Mouse (Mus musculus): ENCODE measurements around the gene Utrn. TPM values are rescaled to one million over a fixed set of nuclear protein-coding genes. Genes with fewer than 3 reads are reported as not detected.

Utrn gene
- polyA plus RNA-seq, 1 experiment = 14.5 TPM

- no peak for DNase-seq (ENCODE audit: low read depth)
- TF ChIP-seq CTCF (IDR thresholded peaks at IDR 0.05; ENCODE audit: borderline replicate concordance, extremely low read depth, insufficient read depth, insufficient read length) (no peak), POLR2A (IDR thresholded peaks at IDR 0.05; ENCODE audit: borderline replicate concordance, extremely low read depth, insufficient read depth, insufficient read length, poor library complexity, severe bottlenecking) (no peak)
These were observed 368.7 kb downstream of the Utrn start for GRCm38 (mm10) chr10:12500489-12500888.

GRCm38 (mm10) chr10:12497555-12497954 lies 371.6 kb downstream of the Utrn start:
- TF ChIP-seq POLR2A (IDR thresholded peaks at IDR 0.05; ENCODE audit: borderline replicate concordance, extremely low read depth, insufficient read depth, insufficient read length, poor library complexity, severe bottlenecking) = no peak
- TF ChIP-seq CTCF (IDR thresholded peaks at IDR 0.05; ENCODE audit: borderline replicate concordance, extremely low read depth, insufficient read depth, insufficient read length) = no peak
- no peak for DNase-seq (ENCODE audit: low read depth)

GRCm38 (mm10) chr10:12489551-12490177 lies 379.5 kb downstream of the Utrn start:
- no peak for TF ChIP-seq CTCF (IDR thresholded peaks at IDR 0.05; ENCODE audit: borderline replicate concordance, extremely low read depth, insufficient read depth, insufficient read length)
- TF ChIP-seq POLR2A (IDR thresholded peaks at IDR 0.05; ENCODE audit: borderline replicate concordance, extremely low read depth, insufficient read depth, insufficient read length, poor library complexity, severe bottlenecking) = no peak
- DNase-seq (ENCODE audit: low read depth) = peak; percentile 68

- no peak for DNase-seq (ENCODE audit: low read depth)
- TF ChIP-seq CTCF (IDR thresholded peaks at IDR 0.05; ENCODE audit: borderline replicate concordance, extremely low read depth, insufficient read depth, insufficient read length) = no peak
- TF ChIP-seq POLR2A (IDR thresholded peaks at IDR 0.05; ENCODE audit: borderline replicate concordance, extremely low read depth, insufficient read depth, insufficient read length, poor library complexity, severe bottlenecking) = no peak
These were observed 380.6 kb downstream of the Utrn start for GRCm38 (mm10) chr10:12488518-12488917.

- no peak for TF ChIP-seq CTCF (IDR thresholded peaks at IDR 0.05; ENCODE audit: borderline replicate concordance, extremely low read depth, insufficient read depth, insufficient read length)
- no peak for TF ChIP-seq POLR2A (IDR thresholded peaks at IDR 0.05; ENCODE audit: borderline replicate concordance, extremely low read depth, insufficient read depth, insufficient read length, poor library complexity, severe bottlenecking)
- no peak for DNase-seq (ENCODE audit: low read depth)
These were observed 381.0 kb downstream of the Utrn start for GRCm38 (mm10) chr10:12488117-12488516.

- DNase-seq (ENCODE audit: low read depth) = no peak
- TF ChIP-seq POLR2A (IDR thresholded peaks at IDR 0.05; ENCODE audit: borderline replicate concordance, extremely low read depth, insufficient read depth, insufficient read length, poor library complexity, severe bottlenecking) (no peak), CTCF (IDR thresholded peaks at IDR 0.05; ENCODE audit: borderline replicate concordance, extremely low read depth, insufficient read depth, insufficient read length) (no peak)
These were observed 385.7 kb downstream of the Utrn start for GRCm38 (mm10) chr10:12483494-12483893.

GRCm38 (mm10) chr10:12482975-12483374 lies 386.2 kb downstream of the Utrn start:
- no peak for DNase-seq (ENCODE audit: low read depth)
- TF ChIP-seq CTCF (IDR thresholded peaks at IDR 0.05; ENCODE audit: borderline replicate concordance, extremely low read depth, insufficient read depth, insufficient read length) (no peak), POLR2A (IDR thresholded peaks at IDR 0.05; ENCODE audit: borderline replicate concordance, extremely low read depth, insufficient read depth, insufficient read length, poor library complexity, severe bottlenecking) (no peak)

GRCm38 (mm10) chr10:12474850-12475621 lies 394.1 kb downstream of the Utrn start:
- TF ChIP-seq POLR2A (IDR thresholded peaks at IDR 0.05; ENCODE audit: borderline replicate concordance, extremely low read depth, insufficient read depth, insufficient read length, poor library complexity, severe bottlenecking) (no peak), CTCF (IDR thresholded peaks at IDR 0.05; ENCODE audit: borderline replicate concordance, extremely low read depth, insufficient read depth, insufficient read length) (no peak)
- peak; percentile 21 for DNase-seq (ENCODE audit: low read depth)

GRCm38 (mm10) chr10:12469391-12470057 lies 399.6 kb downstream of the Utrn start:
- DNase-seq (ENCODE audit: low read depth) = no peak
- TF ChIP-seq POLR2A (IDR thresholded peaks at IDR 0.05; ENCODE audit: borderline replicate concordance, extremely low read depth, insufficient read depth, insufficient read length, poor library complexity, severe bottlenecking) (no peak), CTCF (IDR thresholded peaks at IDR 0.05; ENCODE audit: borderline replicate concordance, extremely low read depth, insufficient read depth, insufficient read length) (no peak)

GRCm38 (mm10) chr10:12467544-12467943 lies 401.6 kb downstream of the Utrn start:
- peak; percentile 71 for DNase-seq (ENCODE audit: low read depth)
- no peak for TF ChIP-seq CTCF (IDR thresholded peaks at IDR 0.05; ENCODE audit: borderline replicate concordance, extremely low read depth, insufficient read depth, insufficient read length)
- no peak for TF ChIP-seq POLR2A (IDR thresholded peaks at IDR 0.05; ENCODE audit: borderline replicate concordance, extremely low read depth, insufficient read depth, insufficient read length, poor library complexity, severe bottlenecking)

- DNase-seq (ENCODE audit: low read depth) = no peak
- no peak for TF ChIP-seq POLR2A (IDR thresholded peaks at IDR 0.05; ENCODE audit: borderline replicate concordance, extremely low read depth, insufficient read depth, insufficient read length, poor library complexity, severe bottlenecking)
- no peak for TF ChIP-seq CTCF (IDR thresholded peaks at IDR 0.05; ENCODE audit: borderline replicate concordance, extremely low read depth, insufficient read depth, insufficient read length)
These were observed 408.2 kb downstream of the Utrn start for GRCm38 (mm10) chr10:12460945-12461344.
